Mouse (Mus musculus) adipocyte (in vitro differentiated cells): ENCODE data around the gene Il17d.

Source experiments
- DNase-seq: peaks from one replicate; pipeline ENCODE4 v3.0.0-alpha.2; 2016; ENCODE audit warnings: low spot score

Il17d gene

GRCm38 (mm10) chr14:57535646-57536045 is 11.1 kb downstream of the Il17d start:
- peak; percentile 49 for DNase-seq

- no peak for DNase-seq
These were observed 12.2 kb downstream of the Il17d start for GRCm38 (mm10) chr14:57536820-57537219.

GRCm38 (mm10) chr14:57537261-57538015 is 12.9 kb downstream of the Il17d start:
- no peak for DNase-seq

- no peak for DNase-seq
These were observed 16.1 kb downstream of the Il17d start for GRCm38 (mm10) chr14:57540683-57541082.

DNA sequence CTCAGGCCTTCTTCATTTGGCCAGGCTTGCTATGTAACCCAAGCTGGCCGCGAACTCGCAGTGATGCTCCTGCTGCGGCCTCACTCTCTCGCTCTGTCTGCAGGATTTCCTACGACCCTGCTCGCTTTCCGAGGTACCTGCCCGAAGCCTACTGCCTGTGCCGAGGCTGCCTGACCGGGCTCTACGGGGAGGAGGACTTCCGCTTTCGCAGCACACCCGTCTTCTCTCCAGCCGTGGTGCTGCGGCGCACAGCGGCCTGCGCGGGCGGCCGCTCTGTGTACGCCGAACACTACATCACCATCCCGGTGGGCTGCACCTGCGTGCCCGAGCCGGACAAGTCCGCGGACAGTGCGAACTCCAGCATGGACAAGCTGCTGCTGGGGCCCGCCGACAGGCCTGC is 17.7 kb downstream of the Il17d start:
- DNase-seq = no peak

DNA sequence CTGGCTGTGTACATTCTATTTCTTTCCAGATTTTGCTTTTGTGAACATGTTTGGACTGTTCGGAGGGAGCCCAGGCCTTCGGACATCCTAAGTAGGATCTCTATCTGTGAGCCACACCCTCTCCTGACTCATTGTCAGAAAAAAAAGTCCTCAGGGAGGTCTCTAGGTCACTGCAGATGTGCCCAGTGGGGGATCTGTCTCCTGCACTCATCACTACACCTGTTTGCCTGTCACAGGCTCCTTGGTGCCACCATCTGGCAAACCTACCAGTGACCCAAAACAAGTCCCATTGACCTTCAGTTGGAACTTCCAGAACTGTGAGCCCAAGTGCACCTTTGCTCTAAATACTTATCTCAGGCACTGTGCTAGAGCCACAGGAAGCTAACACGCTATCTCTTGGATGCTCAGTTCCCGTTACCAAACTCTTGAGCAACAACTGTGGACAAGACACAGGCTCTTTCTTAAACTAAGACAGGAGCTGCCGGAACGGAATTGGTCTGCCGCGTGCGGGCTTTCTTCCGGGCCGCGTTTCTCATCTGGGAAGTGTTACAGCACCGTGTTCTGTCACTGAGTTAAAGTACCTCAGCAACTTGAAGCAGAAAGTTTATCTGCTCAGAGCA is 19.0 kb downstream of the Il17d start:
- no peak for DNase-seq

DNA sequence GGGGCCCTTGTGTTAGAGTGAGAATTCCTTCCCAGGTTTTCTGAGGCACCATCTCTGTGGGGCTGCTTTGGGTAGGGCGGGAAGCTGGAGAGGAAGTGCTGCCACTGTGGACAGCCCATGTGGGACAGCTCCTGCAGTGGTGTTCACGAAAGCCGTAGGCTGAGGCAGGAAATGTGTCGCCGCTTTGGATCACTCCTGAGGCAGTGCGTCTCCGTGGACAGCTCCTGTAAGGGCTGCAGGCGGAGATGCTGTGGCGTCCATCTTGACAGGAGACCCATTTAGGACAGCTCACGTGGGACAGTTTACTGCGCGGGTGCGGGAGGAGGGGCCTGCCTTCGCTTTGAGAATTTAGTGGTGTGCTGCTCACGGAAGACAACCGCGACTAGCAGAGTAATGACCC is 20.9 kb downstream of the Il17d start:
- DNase-seq = no peak

DNA sequence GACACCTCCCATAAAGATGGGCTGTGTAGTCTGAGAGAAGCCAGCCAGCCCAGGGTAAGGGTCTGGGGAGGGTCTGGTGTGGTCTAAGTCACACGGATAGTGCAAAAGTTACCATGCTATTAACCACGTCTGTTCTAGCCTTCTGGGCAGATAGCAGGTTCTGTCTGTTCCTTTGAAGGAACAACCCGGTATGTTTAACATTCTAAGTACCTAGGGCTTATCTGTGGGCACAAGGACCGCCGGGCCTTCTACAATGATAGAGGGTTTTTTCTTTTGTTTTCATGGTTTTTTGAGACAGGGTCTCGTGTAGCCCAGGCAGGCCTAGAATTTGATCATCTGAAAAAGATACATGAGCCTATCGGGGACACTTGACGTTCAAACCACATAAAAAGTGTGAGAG is 21.6 kb downstream of the Il17d start:
- DNase-seq = no peak

DNA sequence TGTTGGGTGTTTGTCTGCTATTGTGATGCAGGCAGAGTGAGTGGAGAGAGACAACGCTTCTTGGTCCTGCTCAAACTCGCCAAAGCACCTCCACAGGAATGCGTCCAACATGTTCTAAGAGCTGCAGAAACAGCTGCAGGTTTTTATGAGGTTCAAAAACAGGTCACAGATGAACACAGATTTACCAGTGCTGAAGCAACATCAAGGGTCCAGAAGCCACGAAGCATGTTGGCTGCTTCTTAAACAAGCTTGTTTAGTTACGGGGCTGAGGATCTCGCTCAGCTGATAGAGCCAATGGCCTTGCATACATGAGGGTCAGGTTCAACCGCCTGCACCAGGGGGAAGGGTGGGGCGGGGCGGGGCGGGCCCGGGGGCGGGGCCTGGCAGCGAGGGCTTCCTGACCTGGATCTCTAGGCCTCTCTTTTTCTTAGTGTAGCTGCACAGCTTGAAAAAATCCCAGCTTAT is 22.0 kb downstream of the Il17d start:
- DNase-seq = no peak

- no peak for DNase-seq
These were observed 22.5 kb downstream of the Il17d start for GRCm38 (mm10) chr14:57547062-57547461.

- no peak for DNase-seq
These were observed 28.4 kb downstream of the Il17d start for GRCm38 (mm10) chr14:57552945-57553344.

- DNase-seq = no peak
These were observed 29.9 kb downstream of the Il17d start for GRCm38 (mm10) chr14:57554434-57554833.

- DNase-seq = no peak
These were observed 31.0 kb downstream of the Il17d start for GRCm38 (mm10) chr14:57555471-57556070.

GRCm38 (mm10) chr14:57556922-57557321 is 32.3 kb downstream of the Il17d start:
- DNase-seq = no peak

GRCm38 (mm10) chr14:57565626-57566025 is 41.0 kb downstream of the Il17d start:
- no peak for DNase-seq

- DNase-seq = peak; percentile 94
These were observed 46.9 kb downstream of the Il17d start, which contains the start of gene Eef1akmt1 for GRCm38 (mm10) chr14:57571155-57572133. Eef1akmt1 (minus strand) TSS chr14:57571612.

DNA sequence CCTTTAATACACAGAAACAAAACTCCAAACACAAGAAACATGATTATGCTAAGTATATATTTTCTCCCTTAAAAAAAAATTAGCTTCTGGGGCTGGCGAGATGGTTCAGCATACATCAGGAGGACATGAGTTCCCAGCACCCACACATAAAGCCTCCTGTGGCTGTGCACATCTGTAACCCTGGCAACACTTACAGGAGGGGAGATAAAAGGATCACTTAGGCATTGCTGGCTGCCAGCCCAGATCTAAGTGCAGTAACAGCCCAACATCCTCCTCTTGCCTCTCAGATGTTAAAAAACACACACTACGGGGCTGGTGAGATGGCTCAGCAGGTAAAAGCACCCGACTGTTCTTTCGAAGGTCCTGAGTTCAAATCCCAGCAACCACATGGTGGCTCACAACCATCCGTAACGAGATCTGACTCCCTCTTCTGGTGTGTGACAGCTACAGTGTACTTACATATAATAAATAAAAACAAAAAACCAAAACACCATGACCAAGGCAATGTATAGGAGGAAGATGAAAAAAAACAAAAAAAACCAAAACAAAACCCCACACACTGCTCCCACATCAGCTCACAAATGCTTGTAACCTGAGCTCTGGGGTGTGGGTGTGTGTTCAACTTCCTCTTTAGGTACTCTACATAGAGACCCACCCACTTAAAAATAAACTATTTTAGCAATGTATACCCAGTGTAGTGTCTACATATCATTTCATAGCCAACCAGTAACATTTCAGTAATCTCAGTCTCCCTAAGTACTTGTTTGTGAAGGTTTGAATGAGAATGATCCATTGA is 50.4 kb downstream of the Il17d start:
- DNase-seq = no peak

DNA sequence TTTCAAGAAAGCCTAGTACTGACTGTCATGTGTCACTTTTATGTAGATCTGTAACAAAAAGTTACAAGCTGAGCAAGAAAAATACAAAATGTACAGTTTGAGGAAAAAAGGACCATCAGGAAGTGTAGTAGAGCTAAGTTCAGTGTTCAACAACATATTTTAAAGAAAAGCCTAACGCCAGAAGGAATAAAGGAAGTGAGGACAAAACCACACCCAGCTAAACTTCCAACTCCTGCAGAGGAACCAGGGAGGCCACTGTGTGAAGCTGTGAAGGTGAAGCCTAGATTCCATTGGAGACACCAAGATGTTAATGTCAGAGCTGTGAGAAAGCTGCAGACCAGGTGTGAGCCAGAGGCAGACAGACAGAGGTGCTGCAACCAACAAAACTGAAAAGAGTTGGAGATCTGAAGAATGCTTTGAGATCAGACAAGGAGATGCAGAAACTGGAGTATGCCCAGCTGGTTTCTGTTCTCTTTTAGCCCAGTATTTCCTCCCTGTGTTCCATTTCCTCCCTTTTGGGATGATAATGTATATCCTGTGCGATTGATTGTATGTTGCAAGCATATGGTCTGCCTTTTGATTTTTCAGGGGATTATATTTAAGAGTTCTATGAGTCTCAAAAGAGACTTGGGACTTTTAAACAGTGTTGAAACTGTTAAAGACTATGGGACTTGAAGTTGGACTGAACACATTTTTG is 51.9 kb downstream of the Il17d start:
- no peak for DNase-seq

DNA sequence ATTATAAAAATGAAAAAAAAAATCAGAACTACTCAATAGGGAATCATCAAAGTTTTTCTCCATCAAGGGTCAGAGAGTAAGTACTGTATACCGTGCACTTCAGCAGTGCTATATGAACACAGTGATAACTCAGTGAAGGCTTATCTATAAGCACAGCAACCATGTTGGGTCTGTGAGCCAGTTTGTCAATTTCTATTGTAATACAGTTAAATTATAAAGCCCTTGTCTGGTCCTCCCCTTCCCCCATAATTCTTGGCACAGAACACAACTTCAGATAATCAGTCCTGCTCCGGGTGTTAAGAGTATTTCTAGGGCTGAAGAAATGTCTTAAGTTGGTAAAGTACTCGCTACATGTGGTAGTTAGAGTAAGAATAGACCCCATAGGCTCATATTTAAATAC is 67.3 kb downstream of the Il17d start:
- no peak for DNase-seq
